Mouse (Mus musculus) c-Kit-negative CD71-positive TER-119-positive erythroid progenitor cells, embryonic 14.5 days (primary cell): Measurements from ENCODE around the gene Got1.
A peak's percentile ranks its signal among the peaks of the same experiment; 100 is the strongest.
"Not testable (repeated sequence)": the region's sequence is repeated elsewhere in the genome, so short reads cannot be mapped to it uniquely, and the experiment has no call there.

ENCODE experiments used
- DNase-seq: peaks from one replicate; pipeline ENCODE4 v3.0.0-alpha.2; 2013; ENCODE audit warnings: low read depth, low spot score

The Got1 gene

DNA sequence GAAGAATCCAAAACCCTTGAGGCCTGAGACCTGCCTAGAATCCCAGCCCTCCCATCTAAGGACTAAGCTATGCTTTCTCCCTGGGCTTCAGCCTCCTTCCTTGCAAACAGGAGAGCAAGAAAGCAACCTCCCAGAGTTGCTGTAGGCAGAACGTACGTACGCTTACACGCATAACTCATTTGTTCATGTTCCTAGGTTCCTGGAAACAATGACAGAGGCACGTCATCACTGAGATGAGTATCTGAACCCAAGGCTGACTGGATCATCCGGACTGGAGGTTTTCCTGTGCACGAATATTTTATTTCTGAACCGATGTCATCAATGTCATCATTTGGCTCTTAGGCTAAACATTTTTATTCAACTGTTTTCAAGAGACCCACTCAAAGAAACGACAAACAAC is 2.4 kb downstream of the Got1 start:
- no peak for DNase-seq

DNA sequence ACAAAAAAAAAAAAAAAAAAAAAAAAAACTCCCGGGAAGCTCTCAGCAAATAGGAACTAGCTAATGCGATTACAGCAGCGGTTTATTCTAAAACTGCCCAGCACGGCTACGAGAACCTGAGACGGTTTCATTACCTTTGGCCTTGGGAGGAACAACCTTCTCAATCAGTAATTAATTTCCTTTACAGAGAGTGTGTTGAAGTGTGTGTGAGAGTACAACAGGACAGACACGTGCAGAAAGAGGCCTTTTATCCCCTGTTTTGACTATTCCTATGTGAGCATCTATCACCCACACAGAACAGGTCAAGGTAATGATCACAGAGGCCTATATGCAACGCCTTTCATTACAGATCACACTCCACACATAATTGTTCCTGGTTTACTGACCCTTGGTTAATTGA is 3.0 kb downstream of the Got1 start:
- DNase-seq, result no peak

DNA sequence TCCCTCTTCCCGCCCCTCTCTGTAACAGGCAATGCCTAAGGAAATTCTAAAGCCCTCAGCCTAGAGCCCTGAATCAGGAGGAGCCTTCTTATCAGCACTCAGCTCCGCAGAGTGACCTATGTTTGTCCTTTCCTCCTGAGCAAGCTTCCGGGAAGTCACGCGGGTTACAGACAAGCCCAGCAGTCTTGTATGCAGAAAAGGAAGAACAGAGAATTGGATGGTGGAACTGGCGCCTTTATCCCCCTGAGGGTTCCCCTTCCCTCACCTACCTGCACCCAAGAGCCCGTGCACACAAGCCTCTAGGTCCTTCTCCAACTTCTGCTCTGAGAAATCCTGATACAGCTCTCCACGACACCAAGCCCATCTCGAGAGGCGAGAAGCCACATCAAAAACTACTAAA is 4.0 kb downstream of the Got1 start:
- no peak for DNase-seq

DNA sequence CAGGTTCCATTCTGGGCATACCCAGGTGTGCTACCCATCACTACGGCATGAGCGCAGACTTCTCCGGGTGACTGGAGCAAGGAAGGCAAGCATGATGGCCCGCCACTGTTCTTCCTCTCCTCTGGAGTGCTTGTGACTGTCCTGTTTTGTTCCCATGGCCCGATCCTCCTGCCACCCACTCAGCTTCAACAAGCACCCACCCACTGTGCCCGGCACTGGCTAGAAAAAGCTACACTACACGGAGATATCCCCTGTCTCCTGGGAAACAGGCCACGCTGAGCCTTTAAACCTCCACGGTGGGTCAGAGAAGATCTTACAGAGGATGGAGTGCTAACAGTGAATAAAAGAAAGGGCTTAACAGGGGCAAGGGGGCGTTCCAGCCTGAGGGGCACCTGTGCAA is 5.2 kb downstream of the Got1 start:
- DNase-seq, result no peak

DNA sequence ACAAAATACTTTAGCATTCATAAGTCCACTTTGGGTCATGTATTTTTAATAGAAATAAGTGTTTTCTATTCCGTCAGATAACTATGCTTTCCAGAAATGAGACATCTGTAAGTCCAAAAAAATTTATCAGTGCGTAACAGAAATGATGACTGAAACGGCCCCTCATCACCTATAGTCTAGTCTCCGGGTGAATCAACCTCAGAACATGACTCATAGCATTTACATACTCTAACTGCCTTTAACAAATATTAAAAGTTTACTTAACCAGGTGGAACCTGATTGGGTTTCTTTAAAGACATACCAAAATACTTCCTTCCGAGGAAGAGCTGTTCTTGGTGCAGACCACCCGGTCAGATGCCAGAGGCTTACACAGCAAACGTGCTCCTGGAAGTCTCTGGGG is 6.1 kb downstream of the Got1 start:
- no peak for DNase-seq

DNA sequence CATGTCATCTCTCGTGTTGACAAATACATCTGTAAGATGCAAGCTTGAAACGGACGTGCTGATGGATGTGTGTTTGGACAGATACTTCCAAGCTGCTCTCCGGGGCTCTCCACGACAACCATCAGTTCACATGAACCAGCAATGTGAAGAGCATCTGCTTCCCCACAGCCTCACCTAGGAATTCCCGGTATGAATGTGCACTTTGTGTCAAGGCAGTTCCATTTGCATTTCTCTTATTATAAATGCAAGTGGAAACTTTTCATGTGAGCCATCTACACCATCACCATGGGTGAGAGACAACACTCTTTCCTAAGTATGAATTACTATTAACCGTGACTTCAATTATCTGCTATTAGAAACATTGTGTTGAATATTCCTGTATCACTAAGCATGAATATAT is 6.6 kb downstream of the Got1 start:
- DNase-seq, result no peak

DNA sequence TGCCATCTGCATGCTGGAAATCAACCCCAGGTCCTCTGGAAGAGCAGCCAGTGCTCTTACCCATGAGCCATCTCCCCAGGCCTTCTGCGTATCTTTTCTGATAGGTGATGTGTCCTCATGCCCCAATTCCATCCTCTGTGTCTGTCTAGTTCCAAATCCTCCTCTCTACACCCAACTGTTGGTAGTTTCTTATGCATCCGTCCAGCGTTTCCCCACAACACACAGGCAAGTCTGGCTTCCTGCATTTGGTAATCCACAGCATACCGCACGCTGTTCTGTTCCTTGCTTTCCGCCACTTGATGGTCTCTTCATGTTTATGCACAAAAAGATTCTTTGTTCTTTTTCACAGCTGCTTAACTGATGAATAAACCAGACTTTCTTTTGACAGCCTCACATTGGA is 7.1 kb downstream of the Got1 start:
- DNase-seq, result no peak

DNA sequence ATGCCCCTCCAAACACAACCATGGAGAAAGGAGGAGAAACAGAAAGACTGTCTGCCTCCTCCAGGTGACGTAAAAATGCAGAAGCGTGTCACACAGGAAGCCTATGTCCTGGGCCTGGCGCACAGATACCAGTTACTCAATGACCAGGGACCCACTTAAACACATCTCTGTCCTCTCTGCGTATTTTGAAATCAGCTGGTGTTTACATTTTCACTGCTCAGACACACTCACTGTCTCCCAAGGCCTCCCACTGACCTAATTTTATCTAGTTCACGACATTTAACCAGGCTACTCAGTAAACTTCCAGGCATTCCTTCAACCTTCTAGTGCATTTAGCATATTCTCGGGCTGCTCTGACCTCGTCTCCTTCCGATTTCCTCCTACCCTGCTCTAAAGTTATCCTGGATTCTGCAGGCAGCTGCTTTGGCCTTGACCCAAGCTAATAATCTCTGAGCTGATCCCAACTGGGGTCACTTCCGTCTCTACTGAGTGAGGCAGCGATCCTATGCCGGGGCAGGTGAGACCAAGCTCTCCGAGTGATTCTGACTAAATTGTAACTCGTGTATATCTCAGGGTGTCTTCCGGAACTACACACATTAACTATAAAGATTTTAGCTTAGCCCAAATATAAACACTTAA is 7.9 kb downstream of the Got1 start:
- no peak for DNase-seq

DNA sequence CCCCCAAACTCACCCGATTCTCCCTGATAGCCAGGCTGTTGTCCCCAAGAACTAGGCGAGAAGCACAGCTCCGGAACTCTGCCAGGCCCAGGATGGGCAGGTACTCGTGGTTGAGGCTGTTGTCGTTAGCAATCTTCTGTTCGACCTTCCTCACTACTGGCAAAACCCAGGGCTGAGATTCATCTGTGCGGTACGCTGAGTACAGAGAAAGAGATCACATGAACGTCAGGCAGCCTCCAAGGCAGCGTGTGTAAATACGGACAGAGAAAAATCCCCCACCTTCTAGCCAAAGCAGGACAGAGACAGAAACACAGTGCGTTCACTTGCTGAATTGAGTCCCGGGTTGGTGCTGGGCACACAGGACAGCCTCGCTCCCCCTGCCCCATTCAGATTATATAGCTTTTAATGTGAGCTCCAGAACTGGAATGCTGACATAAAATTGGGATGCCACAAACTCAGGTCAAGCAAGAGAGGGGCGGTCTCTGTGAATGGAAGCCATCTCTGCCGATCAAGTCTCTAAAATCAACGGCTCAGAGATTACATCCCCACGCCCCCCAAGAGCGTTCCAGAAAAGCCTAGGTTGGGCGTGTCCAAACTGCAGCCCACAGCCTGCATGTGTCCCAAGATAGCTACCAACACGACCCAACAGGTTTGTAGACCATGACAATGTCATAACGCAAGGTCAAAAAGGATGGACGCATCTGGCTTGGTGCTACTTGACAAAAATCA is 8.6 kb downstream of the Got1 start:
- no peak for DNase-seq

DNA sequence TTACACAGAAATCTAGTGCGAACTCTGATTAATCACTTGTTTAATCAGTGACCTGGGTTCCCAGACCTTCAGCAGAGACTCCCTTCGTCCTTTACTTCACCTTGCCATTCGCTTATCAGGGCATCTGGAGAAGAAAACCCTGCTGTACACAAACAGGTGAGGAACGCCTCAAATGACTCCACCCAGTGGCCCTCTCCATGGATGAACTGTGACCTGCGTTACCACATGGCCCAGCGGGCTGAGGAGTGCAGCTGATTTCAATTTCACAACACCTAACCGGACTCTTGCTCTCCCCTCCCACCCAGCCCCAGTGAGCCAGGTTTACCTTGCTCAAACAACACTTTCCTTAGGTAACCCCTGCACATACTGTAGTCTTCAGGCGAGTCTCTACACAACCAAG is 10.5 kb downstream of the Got1 start:
- DNase-seq, result no peak

DNA sequence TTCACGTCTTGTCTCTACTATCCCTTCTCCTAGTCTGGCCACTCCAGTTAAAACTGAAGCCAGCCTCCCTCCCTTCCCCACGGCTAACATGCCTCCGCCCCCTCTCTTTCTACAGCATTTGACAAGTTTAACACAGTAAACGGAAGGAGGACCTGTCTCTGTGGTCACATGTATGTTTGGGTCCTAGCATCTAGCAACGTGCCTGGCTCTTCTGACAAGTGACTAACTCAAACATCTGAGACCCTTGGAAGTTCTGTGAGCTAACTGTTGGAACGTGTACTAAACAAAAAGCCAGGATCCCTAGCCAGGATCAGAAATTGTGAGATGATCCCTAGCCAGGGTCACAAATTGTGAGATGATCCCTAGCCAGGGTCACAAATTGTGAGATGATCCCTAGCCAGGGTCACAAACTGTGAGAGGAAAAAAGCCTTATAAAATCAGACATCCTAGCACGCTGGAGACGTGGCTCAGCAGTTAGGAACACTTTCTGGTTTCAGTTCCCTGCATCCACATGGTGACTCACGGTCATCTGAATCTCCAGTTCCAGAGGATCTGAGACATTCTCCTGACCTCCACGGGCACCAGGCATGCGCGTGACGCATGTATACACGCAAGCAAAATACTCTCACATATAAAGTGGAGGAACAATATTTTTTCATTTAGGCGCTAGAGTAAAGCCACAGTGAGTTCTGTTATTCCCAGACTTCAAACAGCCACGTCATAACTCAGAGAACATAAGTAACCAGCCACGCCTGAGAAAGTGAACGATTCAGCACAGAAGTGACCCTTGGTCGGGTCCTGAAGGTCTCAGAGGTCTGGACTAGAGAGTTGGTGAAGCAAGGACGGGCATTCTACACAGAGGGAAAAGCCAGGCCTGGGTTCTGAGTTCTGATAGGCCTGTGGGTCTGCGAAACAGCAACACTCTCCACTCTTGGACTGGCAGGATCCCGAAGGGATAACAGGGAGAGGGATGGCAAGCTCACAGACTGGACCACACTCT is 12.5 kb downstream of the Got1 start:
- DNase-seq, result no peak

DNA sequence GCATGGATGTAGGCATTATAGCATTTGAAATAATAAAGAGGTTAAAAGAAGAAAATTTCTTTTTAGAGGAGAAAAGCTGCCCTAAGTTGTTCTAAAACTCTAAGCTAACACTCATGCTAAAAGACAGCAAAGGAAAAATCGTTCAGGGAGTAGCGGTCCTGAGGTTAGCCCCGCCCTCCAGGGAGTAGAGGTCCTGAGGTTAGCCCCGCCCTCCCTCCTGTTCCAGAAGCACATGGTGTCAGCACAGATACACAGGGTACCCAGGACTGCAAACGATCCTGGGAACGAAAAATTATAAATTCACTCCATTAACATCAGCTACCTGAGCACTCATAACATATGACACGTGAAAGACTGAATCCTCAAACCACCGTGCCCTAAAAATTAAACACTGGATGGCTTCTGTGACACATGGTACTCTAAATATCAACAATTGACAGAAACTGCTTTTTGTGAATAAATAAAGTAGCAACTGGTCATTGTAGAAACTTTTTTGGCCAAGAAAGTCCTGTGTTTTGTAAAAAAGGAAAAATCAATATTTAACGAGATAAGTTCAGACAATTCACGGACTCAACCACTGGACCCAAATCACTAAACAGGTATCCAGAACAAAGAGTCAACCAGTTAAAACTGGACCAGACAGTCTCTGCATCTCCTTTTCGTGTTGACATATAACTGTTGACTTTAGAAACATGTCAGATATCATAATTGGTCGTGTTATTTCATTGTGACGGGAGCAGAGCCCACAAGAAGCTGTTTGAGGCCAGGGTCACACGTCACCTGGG is 13.8 kb downstream of the Got1 start:
- no peak for DNase-seq

DNA sequence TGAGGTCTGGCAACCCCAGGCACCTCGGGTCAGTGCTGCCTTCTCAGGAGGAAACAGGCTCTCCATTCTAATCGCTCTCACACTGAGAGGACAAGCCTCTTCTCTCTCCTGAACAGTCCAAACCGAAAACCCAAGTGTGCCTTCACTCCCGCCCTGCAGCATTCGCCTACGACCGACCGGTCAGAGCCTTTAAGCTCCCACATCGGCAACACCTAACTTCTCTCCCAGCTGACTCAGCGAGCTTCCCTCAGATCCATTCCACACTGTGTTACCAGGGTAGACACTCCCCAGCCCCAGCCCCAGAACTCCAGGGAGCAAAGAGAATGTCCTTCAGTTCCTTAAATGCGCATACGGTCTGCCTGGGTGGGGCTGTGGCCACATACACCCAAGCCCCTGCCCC is 19.0 kb downstream of the Got1 start:
- no peak for DNase-seq

DNA sequence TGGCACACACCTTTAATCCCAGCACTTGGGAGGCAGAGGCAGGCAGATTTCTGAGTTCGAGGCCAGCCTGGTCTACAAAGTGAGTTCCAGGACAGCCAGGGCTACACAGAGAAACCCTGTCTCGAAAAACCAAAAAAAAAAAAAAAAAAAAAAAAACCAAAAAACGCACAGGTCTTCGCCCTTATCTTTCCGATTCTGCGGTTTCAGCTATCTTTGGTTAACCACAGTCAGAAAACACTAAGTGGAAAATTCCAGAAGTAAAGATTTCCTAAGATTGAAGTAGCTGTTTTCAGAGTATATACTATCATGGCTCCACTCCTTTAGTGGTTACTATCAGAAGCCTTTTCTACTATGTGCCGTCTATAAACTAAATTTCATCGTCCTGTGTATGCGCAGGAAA is 20.8 kb downstream of the Got1 start:
- DNase-seq, result not testable (repeated sequence)

DNA sequence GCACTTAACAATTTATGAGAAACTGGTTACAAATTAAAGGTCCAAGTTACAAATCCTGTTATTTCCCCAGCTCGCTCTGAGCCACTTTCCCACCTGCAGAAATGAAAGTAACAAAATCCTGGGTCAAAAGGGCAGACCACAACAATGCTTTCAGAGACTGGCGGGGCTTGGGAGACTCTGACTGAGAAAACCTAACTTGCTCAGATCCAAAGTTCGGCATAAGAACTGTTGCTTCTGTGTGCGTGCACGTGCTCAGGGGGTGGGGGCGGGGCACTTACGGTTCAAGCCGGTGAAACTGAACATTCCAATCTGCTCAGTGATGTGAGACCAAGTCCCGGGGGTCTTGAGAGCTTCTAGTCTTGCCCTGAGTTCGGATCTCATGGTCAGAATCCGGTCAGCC is 21.8 kb downstream of the Got1 start:
- no peak for DNase-seq

DNA sequence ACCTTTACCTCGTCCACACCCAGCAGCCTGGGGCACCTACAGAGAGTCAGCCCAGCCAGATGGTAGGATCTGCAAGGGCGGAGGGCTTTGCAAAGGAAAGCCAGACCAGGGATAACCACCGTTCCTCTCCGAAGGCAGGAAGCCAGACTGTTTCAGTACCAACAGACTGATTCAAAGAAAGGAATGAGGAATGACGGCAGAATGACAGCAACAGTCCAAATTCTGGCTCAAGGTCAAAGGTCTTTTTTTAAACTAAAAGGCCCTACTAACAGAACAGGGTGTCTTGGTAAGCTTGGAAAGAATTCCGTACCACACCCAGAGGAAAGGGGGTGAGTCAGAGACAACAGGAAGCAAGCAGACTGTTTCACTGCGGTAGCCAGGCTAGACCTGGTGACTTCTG is 25.5 kb downstream of the Got1 start:
- DNase-seq, result no peak

DNA sequence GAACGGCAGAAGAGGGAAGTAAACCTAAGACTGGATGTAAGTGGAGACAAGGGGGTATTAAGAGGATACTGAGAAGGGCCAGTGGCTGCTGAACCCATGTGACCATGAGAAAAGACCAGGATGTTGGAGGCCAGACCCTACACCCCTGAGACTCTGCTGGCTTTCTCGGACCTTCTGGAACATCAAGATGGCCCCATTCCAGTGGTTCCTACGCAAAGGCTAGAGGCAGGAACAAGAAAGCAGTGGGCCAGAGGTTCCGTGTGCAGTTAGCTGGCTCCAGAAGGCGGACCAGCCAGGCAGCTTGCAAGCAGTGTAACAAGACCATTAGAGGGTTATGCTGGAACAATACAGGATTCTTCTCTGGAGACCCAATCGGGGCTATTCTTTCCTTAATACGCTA is 27.0 kb downstream of the Got1 start:
- no peak for DNase-seq

DNA sequence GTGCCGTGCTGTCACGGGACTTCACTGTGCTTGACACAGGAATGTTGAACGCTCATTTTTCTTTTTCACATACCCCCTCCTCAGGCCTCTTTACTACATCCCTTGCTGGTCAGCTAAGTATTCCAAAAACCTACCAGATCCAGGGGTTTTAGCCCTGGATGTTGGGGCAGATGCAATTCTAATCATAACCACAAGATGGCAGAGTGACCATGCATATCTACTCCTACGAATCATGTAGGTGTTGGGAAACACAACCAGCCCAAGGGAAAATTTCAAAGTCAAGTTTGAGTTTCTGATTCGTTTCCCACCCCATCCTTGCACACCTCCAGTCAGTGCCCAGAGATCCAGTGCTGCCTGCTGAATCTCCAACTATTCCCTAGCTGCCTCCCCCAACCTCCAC is 28.6 kb downstream of the Got1 start:
- DNase-seq, result peak; percentile 46

DNA sequence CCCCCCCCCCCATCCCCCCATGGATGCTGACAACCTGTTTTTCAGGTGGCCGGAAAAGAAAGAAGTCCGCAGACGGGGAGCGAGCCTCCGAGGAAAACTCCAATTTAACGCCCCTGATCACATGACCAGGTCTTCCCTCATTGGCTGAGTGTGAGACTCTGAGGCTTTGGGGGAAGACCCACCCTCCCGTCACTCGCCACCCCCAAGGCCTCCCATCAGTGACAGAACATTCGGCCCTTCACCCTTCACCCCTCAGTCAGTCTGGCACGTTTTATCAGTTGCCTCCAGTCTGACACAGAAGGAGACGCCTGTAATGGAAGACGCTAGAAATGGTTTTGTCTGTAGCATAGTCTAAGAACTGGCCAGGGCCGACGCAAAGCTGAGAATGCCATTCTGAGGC is 29.5 kb downstream of the Got1 start:
- no peak for DNase-seq

DNA sequence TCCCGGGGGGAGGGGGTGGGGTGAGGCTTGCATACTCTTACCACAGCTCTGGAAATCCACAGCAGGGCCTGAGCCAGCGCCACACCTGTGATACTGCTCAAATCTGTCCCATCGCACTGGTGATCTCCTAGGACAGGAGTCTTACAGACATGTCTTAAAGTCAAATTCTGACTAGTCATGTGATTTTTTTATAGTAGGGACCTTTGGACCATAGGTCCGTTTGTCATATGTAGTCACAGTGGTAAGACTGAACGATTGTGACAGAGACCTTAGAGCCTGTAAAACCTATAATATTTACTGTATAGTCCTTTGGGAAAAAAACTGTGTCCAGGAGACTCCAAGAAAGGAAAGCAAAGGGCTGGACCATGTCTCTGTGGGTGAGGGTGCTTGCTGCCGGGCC is 30.5 kb downstream of the Got1 start:
- DNase-seq, result no peak

DNA sequence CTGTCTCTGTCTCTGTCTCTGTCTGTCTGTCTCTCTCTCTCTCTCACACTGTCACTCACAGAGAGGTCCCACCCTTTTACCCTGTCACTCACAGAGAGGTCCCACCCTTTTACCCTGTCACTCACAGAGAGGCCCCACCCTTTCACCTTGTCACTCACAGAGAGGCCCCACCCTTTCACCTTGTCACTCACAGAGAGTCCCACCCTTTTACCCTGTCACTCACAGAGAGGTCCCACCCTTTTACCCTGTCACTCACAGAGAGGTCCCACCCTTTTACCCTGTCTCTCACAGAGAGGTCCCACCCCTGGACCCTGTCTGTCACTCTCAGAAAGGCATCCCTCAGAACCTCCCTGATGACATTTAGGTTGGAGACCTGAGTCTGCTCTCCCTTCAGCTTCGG is 31.1 kb downstream of the Got1 start:
- peak; percentile 27 for DNase-seq

DNA sequence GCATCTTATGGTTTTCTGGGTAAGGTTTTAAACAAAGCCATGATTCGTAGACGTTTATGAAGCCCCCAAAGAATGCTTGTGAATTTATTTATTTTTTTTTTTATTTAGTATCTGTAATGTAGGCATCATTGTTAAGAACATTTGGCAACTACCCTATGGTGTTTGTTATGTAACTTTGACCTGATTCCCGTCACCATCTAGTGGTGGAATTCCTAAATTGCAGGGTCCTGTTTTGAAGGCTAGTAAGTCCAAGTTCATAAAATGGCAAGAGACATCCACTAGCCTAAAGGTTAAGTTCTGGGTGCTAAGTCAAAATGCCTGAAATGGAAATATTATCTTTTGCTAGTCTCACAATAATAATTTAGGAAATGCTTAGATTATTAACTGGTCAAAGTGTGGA is 37.0 kb downstream of the Got1 start:
- no peak for DNase-seq
